Mouse (Mus musculus): ENCODE results near the gene 4933421I07Rik. TPM values are rescaled to one million over a fixed set of nuclear protein-coding genes. Genes with fewer than 3 reads are reported as not detected.

4933421I07Rik gene
- not detected in 2 replicates for total RNA-seq (2014; fragmentation: Nextera tagmentation)
- total RNA-seq (2017) = not detected in 2 replicates

DNA sequence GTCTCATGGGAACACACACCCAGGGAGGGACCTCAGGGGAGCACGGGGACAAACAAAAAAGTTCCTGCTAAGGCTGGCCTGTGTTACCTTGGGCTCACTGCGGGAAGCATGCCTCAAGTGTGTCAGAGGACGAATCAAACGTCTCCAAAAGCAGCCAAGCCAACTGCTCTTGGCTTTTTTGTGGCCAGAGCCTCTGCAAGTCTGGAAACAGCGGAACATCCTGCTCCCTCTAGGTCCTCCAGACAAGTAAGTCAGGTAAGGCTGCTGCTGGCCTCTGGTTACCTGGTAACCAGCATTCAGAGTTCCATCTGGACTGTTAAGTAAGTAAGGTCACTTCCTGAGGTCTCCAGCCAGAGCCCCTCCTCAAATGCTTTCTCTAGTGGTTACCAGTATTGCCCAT, at the start of gene 4933421I07Rik:
4933421I07Rik (minus strand) TSS at position 271 of the 400 bp plus-strand sequence.
- ATAC-seq (replicated peaks; ENCODE audit: low FRiP score, low TSS enrichment, poor library complexity, severe bottlenecking) = no peak

DNA sequence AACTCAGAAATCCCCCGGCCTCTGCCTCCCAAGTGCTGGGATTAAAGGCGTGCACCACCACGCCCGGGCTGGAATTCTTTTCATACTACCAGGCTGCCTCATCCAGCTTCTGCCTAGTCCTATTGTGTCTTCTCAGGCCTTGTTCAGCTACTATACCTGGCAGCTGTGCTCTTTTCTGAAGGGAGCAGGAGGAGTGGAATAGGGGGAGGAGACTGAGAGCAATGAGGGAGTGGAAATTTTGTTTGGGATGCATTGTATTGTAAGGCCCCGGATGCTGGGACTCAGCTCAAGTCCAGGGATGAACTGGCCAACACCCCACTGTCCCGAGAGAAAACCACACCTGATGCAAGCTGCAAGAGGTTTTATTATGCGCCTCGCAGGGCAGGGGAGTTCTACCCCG, 49.4 kb upstream of the 4933421I07Rik start:
- ATAC-seq (replicated peaks; ENCODE audit: low FRiP score, low TSS enrichment, poor library complexity, severe bottlenecking) = no peak

DNA sequence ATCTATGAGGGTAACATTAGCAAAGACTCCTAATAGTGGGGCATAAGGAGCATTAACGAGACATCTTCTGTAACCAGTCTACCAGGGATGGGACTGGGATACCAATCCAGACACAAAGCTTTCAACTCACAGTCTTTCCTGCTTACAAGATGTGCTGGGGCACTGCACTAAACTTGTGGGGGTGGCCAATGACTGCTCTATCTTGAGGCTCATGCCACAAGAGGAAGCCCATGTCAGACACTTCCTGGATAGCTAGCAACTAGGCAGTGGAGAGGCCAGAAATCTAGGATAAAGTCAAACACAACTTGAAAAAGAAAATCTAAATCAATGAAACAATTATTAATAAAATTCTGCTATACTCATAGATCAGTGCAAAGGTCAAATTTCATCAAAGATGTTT, 48.3 kb upstream of the 4933421I07Rik start:
- 0 out of 2 replicates have a peak, but pooled peaks have one; percentile 44 for ATAC-seq (replicated peaks; ENCODE audit: low FRiP score, low TSS enrichment, poor library complexity, severe bottlenecking)

DNA sequence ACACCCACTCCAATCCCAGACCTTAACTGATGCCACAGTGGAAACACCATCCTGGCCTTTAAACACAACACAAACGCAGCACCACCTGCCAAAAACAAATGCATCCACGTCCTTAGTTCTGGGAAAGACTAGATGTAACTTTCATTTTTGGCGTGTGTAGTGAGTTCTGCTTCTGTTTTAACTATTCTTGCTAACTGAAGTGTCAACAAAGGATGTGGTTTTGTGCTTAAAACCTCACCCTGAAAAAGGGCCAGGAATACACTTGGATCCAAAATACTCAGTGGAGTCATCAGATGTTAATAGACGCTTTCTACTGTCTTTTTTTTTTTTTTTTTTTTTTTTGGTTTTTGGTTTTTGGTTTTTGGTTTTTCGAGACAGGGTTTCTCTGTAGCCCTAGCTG, 42.9 kb upstream of the 4933421I07Rik start:
- ATAC-seq (replicated peaks; ENCODE audit: low FRiP score, low TSS enrichment, poor library complexity, severe bottlenecking) = no peak

DNA sequence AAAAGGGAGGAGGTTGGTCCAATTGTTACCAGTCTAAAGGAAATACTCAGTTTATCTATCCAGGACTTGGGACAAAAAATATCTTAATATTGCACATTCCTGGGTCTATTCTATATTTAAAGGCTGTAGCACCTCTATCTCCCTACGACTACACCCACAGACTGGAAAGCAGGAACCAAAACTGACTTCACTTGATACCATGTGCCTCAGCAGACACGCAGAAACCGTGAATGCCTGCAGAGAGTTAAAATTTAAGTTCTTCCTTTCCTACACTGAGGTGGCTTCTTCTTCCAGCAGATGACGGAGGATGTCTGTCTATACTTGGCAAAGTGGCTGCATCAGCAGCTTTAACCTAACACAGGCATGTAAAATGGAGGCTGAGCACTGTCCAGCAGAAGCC, 42.4 kb upstream of the 4933421I07Rik start:
- no peak for ATAC-seq (replicated peaks; ENCODE audit: low FRiP score, low TSS enrichment, poor library complexity, severe bottlenecking)

DNA sequence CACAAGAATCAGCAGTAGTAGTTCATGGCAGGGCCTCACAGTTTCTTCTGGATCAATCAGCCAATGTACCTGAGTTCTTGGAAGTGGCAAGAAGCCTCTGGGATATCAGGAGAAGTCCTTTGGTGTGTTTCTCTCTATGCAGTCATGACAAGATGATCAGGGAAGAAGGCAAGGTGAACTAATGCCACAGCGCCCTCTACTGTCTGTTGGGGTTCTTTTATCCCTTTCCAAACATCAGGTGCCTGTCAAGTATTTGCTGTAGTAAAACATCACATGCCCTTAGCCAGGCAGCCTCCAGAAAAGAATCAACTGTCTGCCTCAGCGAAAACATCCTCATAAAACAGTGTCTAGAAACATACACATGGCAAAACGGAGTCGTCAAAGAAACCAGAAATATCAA, 6.7 kb upstream of the 4933421I07Rik start:
- ATAC-seq (replicated peaks; ENCODE audit: low FRiP score, low TSS enrichment, poor library complexity, severe bottlenecking) = no peak

DNA sequence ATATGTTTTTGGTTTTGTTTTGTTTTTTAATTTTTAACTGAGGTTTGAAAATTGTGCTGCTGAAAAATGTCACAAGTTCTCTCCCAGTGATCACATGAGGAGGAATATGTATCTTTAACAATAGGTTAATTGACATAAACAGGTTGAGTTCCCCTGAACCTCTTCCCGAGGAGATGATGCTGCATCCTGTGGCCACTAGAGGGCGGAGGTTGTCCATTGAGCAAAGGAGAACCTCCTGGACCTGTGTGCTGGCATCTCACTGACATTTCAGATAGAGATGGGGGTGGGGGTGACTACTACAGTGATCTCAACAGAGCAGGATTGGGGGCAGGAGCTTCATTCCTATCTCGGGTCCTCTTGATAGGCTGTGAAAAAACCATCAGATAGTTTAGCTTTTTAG, 2.7 kb upstream of the 4933421I07Rik start:
- peak; percentile 71 for ATAC-seq (replicated peaks; ENCODE audit: low FRiP score, low TSS enrichment, poor library complexity, severe bottlenecking)

DNA sequence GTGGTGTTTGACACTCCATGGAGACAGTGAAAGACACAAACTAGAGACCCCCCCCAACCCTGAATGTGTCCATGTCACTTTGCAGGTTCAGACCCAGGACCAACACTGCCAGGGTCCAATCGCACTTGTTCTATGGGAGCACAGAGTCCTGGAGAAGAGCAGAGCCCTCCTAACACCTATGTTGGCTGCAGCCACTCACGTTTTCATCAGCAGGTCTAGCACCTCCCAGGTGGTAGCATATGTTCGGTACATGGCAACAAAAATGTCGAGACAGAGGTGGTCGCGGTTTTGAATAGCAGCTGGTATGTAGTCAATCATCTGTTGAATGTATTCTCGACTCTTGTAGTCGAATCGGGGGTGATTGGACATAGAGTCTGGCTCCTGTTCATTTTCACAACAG, 568 bp downstream of the 4933421I07Rik start:
- no peak for ATAC-seq (replicated peaks; ENCODE audit: low FRiP score, low TSS enrichment, poor library complexity, severe bottlenecking)

Other genes starting within 250 kb of the 4933421I07Rik start
- gene Vmn2r61, start 188.1 kb downstream of the 4933421I07Rik start, total RNA-seq (2014; fragmentation: Nextera tagmentation) = not detected in 2 replicates
- not detected in 2 replicates for gene Vmn2r61, start 188.1 kb downstream of the 4933421I07Rik start, total RNA-seq (2017)
- 24.2 and 26.2 TPM in 2 replicates for gene Zfp141, start 57.6 kb upstream of the 4933421I07Rik start, total RNA-seq (2014; fragmentation: Nextera tagmentation)
- gene Zfp141, start 57.6 kb upstream of the 4933421I07Rik start, total RNA-seq (2017) = 37.6 and 38.8 TPM in 2 replicates
- not detected in 2 replicates for gene Gm21028, start 130.5 kb upstream of the 4933421I07Rik start, total RNA-seq (2014; fragmentation: Nextera tagmentation)
- gene Gm21028, start 130.5 kb upstream of the 4933421I07Rik start, total RNA-seq (2017) = not detected in 2 replicates
- gene Zfp977, start 144.4 kb upstream of the 4933421I07Rik start, total RNA-seq (2014; fragmentation: Nextera tagmentation) = 1.8 and 3.2 TPM in 2 replicates
- gene Zfp977, start 144.4 kb upstream of the 4933421I07Rik start, total RNA-seq (2017) = 2.1 TPM in 1 of 2 replicates, not detected in the other
- gene Zfp976, start 194.5 kb upstream of the 4933421I07Rik start, total RNA-seq (2014; fragmentation: Nextera tagmentation) = 8.8 and 11.2 TPM in 2 replicates
- gene Zfp976, start 194.5 kb upstream of the 4933421I07Rik start, total RNA-seq (2017) = 3.0 and 9.3 TPM in 2 replicates
- gene Zfp975, start 244.6 kb upstream of the 4933421I07Rik start, total RNA-seq (2014; fragmentation: Nextera tagmentation) = 6.7 and 6.9 TPM in 2 replicates
- 1.6 and 5.6 TPM in 2 replicates for gene Zfp975, start 244.6 kb upstream of the 4933421I07Rik start, total RNA-seq (2017)